37 mouse cellular contexts compared by ENCODE assay signal in genomic region chr7:6388971-6389370, GRCm38 (mm10). TPM values are rescaled to one million over a fixed set of nuclear protein-coding genes. Genes with fewer than 3 reads are reported as not detected.
"Had no signal": no experiment of that assay in that cellular context is flagged by ENCODE, and none has a peak within 500 bp of the region (broad histone marks: within the 10 kb centered on the region; RNA-seq: fewer than 3 reads in every experiment).

No protein-coding gene starts in this region.

- H3K4me2 ChIP-seq: embryonic facial prominence, embryonic 12.5 days; embryonic facial prominence, embryonic 13.5 days; embryonic facial prominence, embryonic 15.5 days; forebrain, embryonic 12.5 days; forebrain, embryonic 13.5 days; forebrain, embryonic 15.5 days had no signal

- H3K27me3 ChIP-seq: embryonic facial prominence, embryonic 12.5 days; embryonic facial prominence, embryonic 13.5 days; embryonic facial prominence, embryonic 15.5 days; forebrain, embryonic 12.5 days; forebrain, embryonic 13.5 days; forebrain, embryonic 15.5 days had no signal

- H3K9me3 ChIP-seq: embryonic facial prominence, embryonic 10.5 days; embryonic facial prominence, embryonic 12.5 days; embryonic facial prominence, embryonic 13.5 days; embryonic facial prominence, embryonic 15.5 days; forebrain, embryonic 12.5 days; forebrain, embryonic 13.5 days; forebrain, embryonic 15.5 days had no signal

- DNase-seq: cerebellum, adult 2 months; cerebellum, adult 8-10 months; cerebellum, adult 9-10 months; cerebellum, adult 9-11 months; cerebellum, postnatal 10 days; cerebellum, postnatal 14 days; cerebellum, postnatal 25 days; cerebellum, postnatal 36 days; embryo, embryonic 11 days; forebrain, postnatal 0 days; gastrocnemius, adult 2 months; gastrocnemius, postnatal 10 days; gastrocnemius, postnatal 14 days; gastrocnemius, postnatal 25 days; gastrocnemius, postnatal 36 days; heart, adult 18-20 months; heart, adult 2 months had no signal

- H3K4me3 ChIP-seq: embryonic facial prominence, embryonic 10.5 days; embryonic facial prominence, embryonic 12.5 days; embryonic facial prominence, embryonic 13.5 days; embryonic facial prominence, embryonic 15.5 days; erythroblast, embryonic 14.5 days; forebrain, embryonic 10.5 days; forebrain, embryonic 12.5 days; forebrain, embryonic 13.5 days; forebrain, embryonic 15.5 days; gastrocnemius, adult 2 months; heart, adult 2 months had no signal

- H3K27ac ChIP-seq: embryonic facial prominence, embryonic 10.5 days; embryonic facial prominence, embryonic 12.5 days; embryonic facial prominence, embryonic 13.5 days; embryonic facial prominence, embryonic 15.5 days; forebrain, embryonic 10.5 days; forebrain, embryonic 12.5 days; forebrain, embryonic 13.5 days; forebrain, embryonic 15.5 days; gastrocnemius, adult 2 months; heart, adult 2 months had no signal

- ATAC-seq: forebrain, embryonic 13.5 days; forebrain, embryonic 14.5 days; forebrain, embryonic 15.5 days; forebrain, embryonic 16.5 days; forebrain, postnatal 0 days had no signal

- H3K9ac ChIP-seq: embryonic facial prominence, embryonic 12.5 days; embryonic facial prominence, embryonic 13.5 days; embryonic facial prominence, embryonic 15.5 days; forebrain, embryonic 12.5 days; forebrain, embryonic 13.5 days; forebrain, embryonic 15.5 days; forebrain, postnatal 0 days had no signal

RNA-seq across cellular contexts. Expression of gene Zfp28, which starts 5.9 kb away (rescaled TPM):
- polyA plus RNA-seq: erythroblast, embryonic 14.5 days had no signal

RNA-seq across cellular contexts. Expression of gene Smim17, which starts 9.5 kb away (rescaled TPM):
- total RNA-seq: common myeloid progenitor, adult 5-6 weeks; heart, adult 18-20 months; heart, adult 2 months; heart, adult 8-10 months had no signal
- polyA plus RNA-seq: embryonic facial prominence, embryonic 11.5 days; embryonic facial prominence, embryonic 13.5 days; erythroblast, embryonic 14.5 days; gonadal fat pad, adult 2 months; heart, adult 2 months had no signal

RNA-seq across cellular contexts. Expression of gene Gm20715, which starts 21.1 kb away (rescaled TPM):
- total RNA-seq: common myeloid progenitor, adult 5-6 weeks; gastrocnemius, adult 18-20 months; gastrocnemius, adult 2 months; gastrocnemius, adult 8-10 months; gastrocnemius, postnatal 10 days; gastrocnemius, postnatal 14 days; gastrocnemius, postnatal 25 days; gastrocnemius, postnatal 36 days; gastrocnemius, postnatal 4 days; heart, adult 18-20 months; heart, adult 2 months; heart, adult 8-10 months had no signal
- polyA plus RNA-seq: embryonic facial prominence, embryonic 10.5 days; embryonic facial prominence, embryonic 11.5 days; embryonic facial prominence, embryonic 12.5 days; embryonic facial prominence, embryonic 13.5 days; embryonic facial prominence, embryonic 14.5 days; embryonic facial prominence, embryonic 15.5 days; erythroblast, embryonic 14.5 days; forebrain, embryonic 10.5 days; forebrain, embryonic 11.5 days; forebrain, embryonic 12.5 days; forebrain, embryonic 14.5 days; forebrain, embryonic 15.5 days; forebrain, embryonic 16.5 days; forebrain, postnatal 0 days; gonadal fat pad, adult 2 months; heart, adult 2 months had no signal

RNA-seq across cellular contexts. Expression of gene Zfp78, which starts 25.9 kb away (rescaled TPM):
- polyA plus RNA-seq: erythroblast, embryonic 14.5 days had no signal

RNA-seq across cellular contexts. Expression of gene Gm3854, which starts 45.4 kb away (rescaled TPM):
- polyA plus RNA-seq: erythroblast, embryonic 14.5 days had no signal
